Mouse (Mus musculus) CH12F3 (cell line): ENCODE data around the gene Cul3.

Experiments used
- in situ Hi-C: fragments of 300-500 bp; cut with MboI; formaldehyde crosslinking; loops from 2 replicates; pipeline ENCODE4 v1.14.3; 2020; ENCODE audit warnings: low sequenced_read_pairs

Cul3 gene

DNA sequence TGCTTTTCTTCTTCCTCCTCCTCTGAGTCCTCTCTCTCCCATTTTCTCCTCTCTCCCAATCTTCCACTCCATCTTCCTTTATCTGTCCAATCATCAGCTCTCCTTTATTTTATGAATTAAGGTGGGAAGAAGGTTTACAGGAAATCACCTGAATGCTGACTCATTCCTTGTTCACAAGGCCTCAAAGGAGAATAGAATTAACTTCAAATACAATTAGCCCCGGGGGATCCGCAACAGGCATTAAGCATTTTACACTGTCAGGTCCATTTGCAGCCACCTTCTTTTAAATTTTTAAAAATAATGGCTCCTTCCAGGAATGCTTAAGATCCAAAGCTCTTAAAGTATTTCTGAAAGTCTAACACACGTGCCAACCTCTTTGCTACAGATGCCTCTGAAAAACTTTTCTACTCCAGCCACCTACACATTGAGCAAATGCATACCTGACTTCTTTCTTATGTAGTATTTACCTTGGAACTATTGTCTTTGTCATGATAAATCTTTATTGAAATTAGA, 24.7 kb downstream of the Cul3 start:
- in situ Hi-C loops: no loop called here

GRCm38 (mm10) chr1:80293307-80293706, 47.0 kb downstream of the Cul3 start:
- in situ Hi-C loops: no loop called here

DNA sequence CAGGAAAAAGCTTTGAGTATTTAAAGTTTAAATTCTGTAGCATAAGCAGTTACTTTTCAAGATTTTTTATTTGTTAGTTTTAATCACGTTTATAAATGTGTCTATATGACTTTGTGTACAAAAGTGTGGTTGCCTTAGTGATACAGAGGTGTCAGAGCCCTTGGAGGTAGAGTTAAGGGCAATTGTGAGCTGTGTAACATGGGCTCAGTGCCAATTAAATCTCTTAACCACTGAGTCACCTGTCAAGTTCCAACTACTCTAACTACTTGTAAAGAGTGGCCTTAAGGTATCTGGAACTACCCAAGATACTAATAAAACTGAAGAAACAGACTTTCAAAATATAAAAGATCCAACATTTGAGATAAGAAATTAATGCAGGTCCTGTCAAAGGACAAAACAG, 61.5 kb downstream of the Cul3 start:
- in situ Hi-C loops: no loop called here

- in situ Hi-C loops: no loop called here
Measured at GRCm38 (mm10) chr1:80260443-80260842, 79.8 kb downstream of the Cul3 start.

DNA sequence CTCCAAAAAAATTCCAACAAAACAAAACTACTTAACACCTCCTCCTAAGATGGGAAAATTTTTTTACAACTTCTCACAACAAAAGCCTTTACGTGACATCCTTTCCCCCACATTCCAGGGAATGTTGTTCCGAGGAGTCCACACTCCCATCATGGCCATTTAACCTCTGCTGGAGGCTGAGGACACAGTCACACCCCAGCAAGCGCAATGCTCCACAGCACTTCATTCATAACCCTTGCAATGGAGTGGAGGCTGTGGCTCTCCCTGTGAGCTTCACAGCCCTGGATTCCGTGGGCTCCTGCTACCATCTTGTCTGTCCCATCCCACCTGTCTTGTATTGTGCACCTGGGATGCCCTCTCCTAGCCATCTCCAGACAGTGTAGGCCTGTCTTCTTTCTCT, 81.6 kb downstream of the Cul3 start:
- in situ Hi-C loops: no loop called here

DNA sequence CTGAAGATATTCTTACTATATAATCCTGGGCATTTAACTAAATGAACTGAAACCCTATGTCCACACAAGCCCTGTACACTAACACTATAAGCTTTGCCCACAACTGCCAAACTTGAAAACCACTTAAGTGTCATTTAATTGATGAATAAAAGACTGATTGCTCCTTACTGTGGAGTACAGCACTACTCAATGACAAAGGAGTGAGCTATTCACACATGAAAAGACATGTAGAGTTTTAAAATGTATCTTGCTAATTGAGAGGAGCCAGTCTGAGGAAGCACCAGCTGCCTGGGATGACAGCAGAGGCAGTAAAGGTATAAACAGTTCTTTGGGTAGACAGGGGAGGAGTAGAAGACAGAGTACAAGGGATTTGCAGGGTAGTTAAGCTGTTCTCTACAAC, 87.0 kb downstream of the Cul3 start:
- in situ Hi-C loops: no loop called here

DNA sequence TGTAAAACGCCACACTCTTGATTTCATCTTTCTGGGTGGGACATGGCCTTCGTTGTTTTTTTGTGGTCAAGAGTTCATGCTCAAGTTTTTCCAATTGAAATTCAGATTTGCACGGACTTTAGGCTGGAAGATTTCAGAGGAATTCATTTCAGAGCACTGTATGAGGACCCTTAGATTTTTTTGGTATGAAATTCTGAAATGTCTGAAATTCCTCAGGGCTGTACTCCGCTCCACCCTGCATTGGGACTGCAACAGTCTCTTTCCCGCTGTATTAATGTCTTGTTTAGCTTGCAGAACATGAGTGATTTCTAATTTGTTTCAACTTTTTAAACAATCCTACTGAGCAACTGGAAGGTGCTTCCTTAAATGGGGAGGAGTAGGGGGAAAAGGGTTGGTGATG, 90.0 kb downstream of the Cul3 start:
- in situ Hi-C loops: no loop called here

DNA sequence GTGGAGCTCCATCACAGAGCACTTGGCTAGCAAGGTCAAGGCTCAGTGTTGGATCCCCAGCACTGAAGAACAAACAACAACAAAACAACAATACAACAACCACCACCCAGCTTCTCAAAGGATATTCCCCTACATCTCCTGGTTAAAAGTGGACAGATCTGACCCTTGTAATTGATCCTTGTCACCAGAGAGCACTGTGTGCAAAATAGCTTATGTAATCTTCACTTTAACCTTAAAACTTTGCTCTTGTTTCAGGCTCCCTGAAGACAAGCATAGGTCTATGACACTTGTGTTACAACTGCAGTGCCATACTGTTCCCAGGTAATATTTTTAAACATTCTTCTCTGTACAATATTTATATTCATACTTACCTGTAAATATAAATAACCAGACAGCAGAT, 93.1 kb downstream of the Cul3 start:
- in situ Hi-C loops: no loop called here

- in situ Hi-C loops: no loop called here
Measured at GRCm38 (mm10) chr1:80244123-80244522, 96.2 kb downstream of the Cul3 start.

GRCm38 (mm10) chr1:80241579-80241978, 98.7 kb downstream of the Cul3 start:
- in situ Hi-C loops: no loop called here

DNA sequence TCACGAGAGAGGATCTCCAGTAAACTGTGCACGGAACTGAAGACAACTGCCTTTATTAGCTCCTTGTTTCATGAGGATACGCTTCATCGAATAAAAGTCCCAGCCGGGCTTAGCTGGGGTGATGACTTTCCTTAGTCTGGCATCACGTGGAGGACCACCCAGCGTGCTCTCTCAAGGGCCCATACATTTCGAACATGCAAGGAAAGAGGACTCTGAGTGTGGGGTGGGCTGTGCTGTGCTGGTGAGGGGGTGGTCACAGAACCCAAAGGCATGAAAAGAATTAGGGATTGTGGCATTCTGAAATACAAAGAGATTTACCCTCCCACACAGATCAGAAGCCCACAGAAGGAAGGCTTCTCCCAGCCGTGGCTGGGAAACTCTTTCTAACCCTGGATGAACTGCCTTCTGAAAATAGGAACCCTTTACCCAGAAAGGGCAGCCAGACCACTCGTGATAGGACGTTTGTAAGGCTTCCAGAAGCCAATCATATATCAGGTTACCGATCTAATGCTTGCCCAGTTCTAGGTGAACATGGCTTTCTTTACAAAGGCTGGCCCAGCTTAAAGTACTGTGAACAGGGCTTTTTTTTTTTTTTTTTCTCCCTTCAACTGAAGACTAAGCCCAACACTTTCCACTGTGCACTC, 100.1 kb downstream of the Cul3 start:
- in situ Hi-C loops: no loop called here

DNA sequence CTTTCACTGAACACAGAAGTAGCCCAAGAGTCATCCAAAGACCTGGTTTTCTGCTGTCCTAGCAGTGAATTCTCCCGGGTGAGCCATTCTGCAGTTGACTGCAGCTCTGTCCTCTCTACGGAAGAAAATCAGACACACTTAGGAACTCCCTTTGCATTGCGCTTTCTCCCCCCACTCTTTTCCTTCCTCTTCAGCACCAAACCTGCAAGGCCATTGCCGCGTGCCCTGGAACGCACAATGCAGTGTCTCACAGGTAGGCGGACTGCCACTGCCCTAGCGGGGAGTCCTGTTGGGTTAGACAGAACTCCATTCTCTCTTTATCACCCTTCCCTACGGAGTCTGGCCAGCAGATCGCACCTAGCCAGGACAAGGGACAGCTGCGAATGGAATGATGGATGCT, 100.8 kb downstream of the Cul3 start:
- in situ Hi-C loops: no loop called here

DNA sequence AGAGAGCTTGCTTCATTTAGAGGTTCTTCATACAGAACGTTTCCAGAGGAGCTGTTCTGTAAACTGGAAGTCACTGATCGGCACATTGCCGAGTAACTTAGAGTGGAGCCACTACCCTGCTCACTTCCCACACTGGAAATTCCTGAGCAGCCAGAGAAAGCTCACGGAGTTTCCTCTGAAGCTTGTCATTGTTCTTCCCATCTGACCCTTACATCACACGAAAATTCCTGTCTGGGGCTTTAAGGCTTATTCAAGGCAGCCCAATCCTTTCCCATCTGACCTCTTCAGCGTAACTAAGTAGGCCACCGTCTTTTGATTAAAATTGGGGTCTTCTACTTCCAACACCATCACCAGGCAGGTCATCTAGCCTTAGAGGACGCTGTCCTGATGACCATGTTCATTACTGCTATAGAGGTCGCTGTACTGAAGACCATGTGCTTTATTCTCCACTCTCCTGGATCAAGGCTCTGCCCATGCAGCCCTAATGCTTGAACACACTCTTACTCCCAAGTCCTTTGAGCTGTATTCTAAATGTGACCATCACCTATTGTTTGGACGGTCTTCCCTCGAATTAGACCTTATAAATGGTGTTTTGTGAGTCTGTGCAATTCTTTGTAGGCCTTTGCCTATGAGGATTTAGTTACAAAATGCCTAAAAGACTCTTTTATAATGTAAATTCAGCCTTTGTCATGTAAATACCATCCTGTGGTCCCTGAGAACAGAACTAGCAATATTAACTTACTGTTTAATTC, 103.2 kb downstream of the Cul3 start:
- in situ Hi-C loops: no loop called here

DNA sequence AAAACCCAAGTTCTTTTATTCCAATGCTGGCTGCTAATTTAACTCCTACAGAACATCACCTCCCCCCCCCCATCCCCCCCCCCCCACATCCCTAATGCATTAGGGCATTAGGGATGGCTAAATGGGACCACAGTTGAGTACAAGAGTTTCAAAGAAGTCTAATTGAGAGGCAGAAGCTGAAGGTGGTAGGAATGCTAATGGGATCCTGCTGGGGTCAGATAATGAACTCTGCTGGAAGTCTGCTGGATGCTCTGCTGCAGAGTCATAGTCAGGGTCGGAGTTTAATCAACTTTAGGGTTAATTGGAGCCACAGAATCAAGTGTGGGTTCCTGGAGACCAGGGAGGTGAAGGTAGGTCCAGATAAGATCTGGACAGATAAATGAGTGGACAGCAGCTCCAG, 104.2 kb downstream of the Cul3 start:
- in situ Hi-C loops: no loop called here

- in situ Hi-C loops: no loop called here
Measured at GRCm38 (mm10) chr1:80230612-80231011, 109.7 kb downstream of the Cul3 start.

DNA sequence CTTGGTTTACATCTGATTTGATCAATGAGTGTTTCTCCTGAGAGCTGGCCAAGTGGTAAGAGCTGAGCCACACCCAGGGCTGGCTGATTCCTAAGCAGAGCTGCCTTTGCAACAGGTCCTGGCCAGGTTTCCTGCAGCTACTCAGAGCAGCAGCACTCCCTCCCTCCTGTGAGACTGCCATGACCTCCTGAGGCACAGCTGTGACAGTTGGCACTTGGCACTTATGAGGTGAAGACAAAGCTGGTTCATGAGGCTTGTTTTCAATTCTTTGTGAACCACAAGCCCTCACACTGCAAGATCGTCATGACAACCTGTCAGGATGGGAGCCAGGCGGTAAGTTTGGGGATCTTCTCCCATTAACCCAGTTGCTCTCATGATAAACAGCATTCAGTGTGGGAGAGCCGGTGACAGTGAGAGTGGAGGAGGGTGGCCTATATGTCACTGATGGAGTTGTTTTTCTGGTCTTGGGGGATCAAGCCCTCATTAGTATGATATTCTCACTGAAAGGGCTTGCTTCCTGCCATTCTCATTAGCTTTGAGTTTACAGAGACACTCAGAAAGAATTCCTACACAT, 115.4 kb downstream of the Cul3 start:
- in situ Hi-C loops: no loop called here

- in situ Hi-C loops: no loop called here
Measured at GRCm38 (mm10) chr1:80221151-80221550, 119.1 kb downstream of the Cul3 start.

GRCm38 (mm10) chr1:80218268-80218667, 122.0 kb downstream of the Cul3 start, which contains the start of gene Fam124b:
Fam124b (minus strand) TSS chr1:80218473.
- in situ Hi-C loops: no loop called here
